Mouse (Mus musculus) spleen, adult 2 months (tissue): ENCODE data around the gene Ptger1. TPM values are rescaled to one million over a fixed set of nuclear protein-coding genes. Genes with fewer than 3 reads are reported as not detected.

Source experiments
- DNase-seq, 2 experiments: peaks; one replicate each; pipeline versions ENCODE4 v3.0.0 to v3.0.0-alpha.2; 2012 to 2021; ENCODE audit warnings: low spot score in 2 of 2, low read depth in 1 of 2
- H3K27ac ChIP-seq: fragments of 200-500 bp; 2 replicates; pipeline ENCODE4 v1.5.1; 2012; ENCODE audit warnings: low read length, inconsistent platforms; ENCODE audit not compliant: insufficient read depth
- H3K27me3 ChIP-seq: fragments of 200-500 bp; 2 replicates; pipeline ENCODE4 v1.6.1; 2012; ENCODE audit warnings: mild to moderate bottlenecking, moderate library complexity, low read length, inconsistent platforms; ENCODE audit not compliant: control insufficient read depth, insufficient read depth
- H3K36me3 ChIP-seq: fragments of 200-500 bp; 2 replicates; pipeline ENCODE4 v1.6.1; 2012; ENCODE audit warnings: mild to moderate bottlenecking, low read length, inconsistent platforms; ENCODE audit not compliant: control insufficient read depth, insufficient read depth
- H3K4me1 ChIP-seq: fragments of 200-500 bp; 2 replicates; pipeline ENCODE4 v1.6.1; 2011; ENCODE audit warnings: inconsistent platforms; ENCODE audit not compliant: control insufficient read depth, insufficient read depth, insufficient read length
- H3K4me3 ChIP-seq: fragments of 200-500 bp; 2 replicates; pipeline ENCODE4 v1.5.1; 2011; ENCODE audit warnings: mild to moderate bottlenecking, inconsistent platforms; ENCODE audit not compliant: insufficient read depth, insufficient read length; ENCODE audit errors: extremely low read depth
- CTCF ChIP-seq: fragments of 200-500 bp; IDR thresholded peaks from 2 replicates; pipeline ENCODE4 v1.5.1; 2011; ENCODE audit warnings: mild to moderate bottlenecking, inconsistent platforms; ENCODE audit not compliant: insufficient read depth, insufficient read length, insufficient replicate concordance; ENCODE audit errors: extremely low read depth
- POLR2A ChIP-seq: fragments of 200-500 bp; IDR thresholded peaks from 2 replicates; pipeline ENCODE4 v1.6.1; 2011; ENCODE audit warnings: low read depth, low read length, inconsistent platforms
- WGBS: fragments of 180-500 bp; shearing (Covaris S2); methylation state at CpG from one replicate; pipeline ENCODE4 v1.1.7; 2018; 5-methylcytosine and 5-hydroxymethylcytosine counted together
- polyA plus RNA-seq: library from polyadenylated mRNA; depleted of rRNA; stranded (reverse); fragments of >200 nt; gene quantifications from 2 replicates; pipeline ENCODE4 v1.2.3, GENCODE M21; 2012

Gene Ptger1
- polyA plus RNA-seq, 1 experiment: 2.3 TPM

DNA sequence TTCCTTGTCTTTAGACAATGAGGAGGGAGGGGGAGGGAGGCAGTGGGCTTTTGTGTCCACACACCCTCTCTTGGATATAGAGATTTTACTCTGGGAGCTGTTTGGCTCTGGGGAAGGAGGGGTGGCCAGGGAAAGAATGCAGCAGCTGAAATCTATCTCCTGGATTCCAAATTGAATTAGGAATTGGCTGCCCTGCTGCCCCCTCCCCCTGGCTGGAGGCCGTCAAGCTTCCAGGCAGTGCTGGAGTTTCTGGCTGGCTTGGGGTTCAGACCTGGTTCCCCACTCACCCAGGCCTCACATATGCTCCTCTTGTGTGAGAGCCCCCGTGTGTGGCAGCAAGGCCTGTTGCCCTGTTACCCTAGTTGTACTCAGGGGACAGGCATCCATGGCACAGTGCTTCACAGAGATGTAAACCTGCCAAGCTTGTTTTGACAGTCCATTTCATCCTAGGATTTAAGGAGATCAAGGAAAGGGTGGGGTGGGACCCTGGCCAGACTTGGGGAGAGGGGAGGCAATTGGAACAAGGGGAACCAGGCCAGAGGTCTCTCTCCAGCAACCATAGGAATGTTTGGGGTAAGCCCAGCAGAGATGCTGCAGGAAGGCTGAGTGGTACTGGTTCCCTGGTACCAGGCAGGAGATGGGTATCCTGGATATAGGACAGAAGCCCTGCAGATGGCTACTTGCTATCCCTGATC is 1.4 kb upstream of the Ptger1 start:
- 72% methylated on average over 2 of the region's 2 CpGs for WGBS
- TF ChIP-seq POLR2A (no peak), CTCF (no peak)
- Histone ChIP-seq H3K4me3 (no peak overlapping the region), H3K36me3 (peaks cover 7% of the 10 kb centered on the region), H3K27ac (no peak overlapping the region), H3K27me3 (no peaks in the 10 kb centered on the region), H3K4me1 (peaks cover 13% of the 10 kb centered on the region)
- DNase-seq: no peak

- Histone ChIP-seq H3K36me3 (peaks cover 25% of the 10 kb centered on the region), H3K4me3 (no peak overlapping the region), H3K27me3 (no peaks in the 10 kb centered on the region), H3K4me1 (peaks cover 13% of the 10 kb centered on the region), H3K27ac (no peak overlapping the region)
- 86% methylated on average over 3 of the region's 3 CpGs for WGBS
- no peak for DNase-seq
- TF ChIP-seq POLR2A: no peak
- TF ChIP-seq CTCF: no peak
Measured at GRCm38 (mm10) chr8:83666866-83667234, 372 bp downstream of the Ptger1 start.

- WGBS: 82% methylated on average over 10 of the region's 10 CpGs
Measured at GRCm38 (mm10) chr8:83667526-83667925, 1.0 kb downstream of the Ptger1 start.

DNA sequence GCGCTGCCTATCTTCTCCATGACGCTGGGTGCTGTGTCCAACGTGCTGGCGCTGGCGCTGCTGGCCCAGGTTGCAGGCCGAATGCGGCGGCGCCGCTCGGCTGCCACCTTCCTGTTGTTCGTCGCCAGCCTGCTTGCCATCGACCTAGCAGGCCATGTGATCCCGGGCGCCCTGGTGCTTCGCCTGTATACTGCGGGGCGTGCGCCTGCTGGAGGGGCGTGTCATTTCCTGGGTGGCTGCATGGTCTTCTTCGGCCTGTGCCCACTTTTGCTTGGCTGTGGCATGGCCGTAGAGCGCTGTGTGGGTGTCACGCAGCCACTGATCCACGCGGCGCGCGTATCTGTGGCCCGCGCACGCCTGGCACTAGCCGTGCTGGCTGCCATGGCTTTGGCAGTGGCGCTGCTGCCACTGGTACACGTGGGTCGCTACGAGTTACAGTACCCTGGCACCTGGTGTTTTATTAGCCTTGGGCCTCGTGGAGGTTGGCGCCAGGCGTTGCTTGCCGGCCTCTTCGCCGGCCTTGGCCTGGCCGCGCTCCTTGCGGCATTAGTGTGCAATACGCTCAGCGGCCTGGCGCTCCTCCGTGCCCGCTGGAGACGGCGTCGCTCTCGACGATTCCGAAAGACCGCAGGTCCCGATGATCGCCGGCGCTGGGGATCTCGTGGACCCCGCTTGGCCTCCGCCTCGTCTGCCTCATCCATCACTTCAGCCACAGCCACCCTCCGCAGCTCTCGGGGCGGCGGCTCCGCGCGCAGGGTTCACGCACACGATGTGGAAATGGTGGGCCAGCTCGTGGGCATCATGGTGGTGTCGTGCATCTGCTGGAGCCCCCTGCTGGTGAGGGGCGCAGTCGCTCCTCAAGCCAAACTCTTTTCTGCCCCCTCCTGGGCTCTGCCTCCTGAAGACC is 1.8 kb downstream of the Ptger1 start:
- TF ChIP-seq CTCF (peak; percentile 66; the same call in 1 of the 2 replicates), POLR2A (no peak)
- Histone ChIP-seq H3K4me1 (peaks cover 9% of the 10 kb centered on the region; the same call in 1 of the 2 replicates), H3K36me3 (peaks cover 36% of the 10 kb centered on the region), H3K27me3 (no peaks in the 10 kb centered on the region), H3K27ac (no peak overlapping the region), H3K4me3 (no peak overlapping the region; the same call in 1 of the 2 replicates)
- peak; percentile 30 to 55 for DNase-seq
- 70% methylated on average over 80 of the region's 80 CpGs for WGBS

More at GRCm38 (mm10) chr8:83667526-83667925, 1.0 kb downstream of the Ptger1 start:
- H3K27me3 ChIP-seq: no peaks in the 10 kb centered on the region
- no peak for DNase-seq
- H3K4me1 ChIP-seq: peaks cover 11% of the 10 kb centered on the region
- H3K27ac ChIP-seq: no peak overlapping the region
- no peak for TF ChIP-seq CTCF
- no peak for TF ChIP-seq POLR2A
- H3K36me3 ChIP-seq: peaks cover 31% of the 10 kb centered on the region
- H3K4me3 ChIP-seq: no peak overlapping the region

GRCm38 (mm10) chr8:83669013-83669412 is 2.5 kb downstream of the Ptger1 start:
- Histone ChIP-seq H3K27ac (no peak overlapping the region), H3K36me3 (peaks cover 42% of the 10 kb centered on the region), H3K27me3 (no peaks in the 10 kb centered on the region), H3K4me1 (peaks cover 9% of the 10 kb centered on the region; the same call in 1 of the 2 replicates), H3K4me3 (no peak overlapping the region)
- 93% methylated on average over 16 of the region's 16 CpGs for WGBS
- DNase-seq: no peak
- TF ChIP-seq POLR2A: no peak
- no peak for TF ChIP-seq CTCF

- DNase-seq: no peak
- H3K36me3 ChIP-seq: peaks cover 53% of the 10 kb centered on the region
- peaks cover 7% of the 10 kb centered on the region; the same call in 1 of the 2 replicates for H3K4me1 ChIP-seq
Measured at GRCm38 (mm10) chr8:83672936-83673335, 6.5 kb downstream of the Ptger1 start.

More at GRCm38 (mm10) chr8:83672936-83673335, 6.5 kb downstream of the Ptger1 start:
- WGBS: 77% methylated on average over 5 of the region's 5 CpGs
- Histone ChIP-seq H3K27me3 (no peaks in the 10 kb centered on the region), H3K4me3 (no peak overlapping the region), H3K27ac (no peak overlapping the region)
- TF ChIP-seq POLR2A (no peak), CTCF (no peak)
